Mouse (Mus musculus) MEL (cell line): Measurements from ENCODE around the gene Tmem179.

Experiments
- CTCF ChIP-seq, 3 experiments: IDR thresholded peaks in 2 of 3; conservative IDR thresholded peaks in 1 of 3; 2 replicates each; pipeline ENCODE4 v1.5.1; 2011 to 2012; ENCODE audit warnings: low read length in 3 of 3, low read depth in 2 of 3, mild to moderate bottlenecking in 2 of 3, improper control_type of control experiment in 1 of 3, inconsistent platforms in 1 of 3, mixed read lengths in 1 of 3, moderate library complexity in 1 of 3; ENCODE audit not compliant: control insufficient read depth in 1 of 3, insufficient read depth in 1 of 3, poor library complexity in 1 of 3, severe bottlenecking in 1 of 3
- ELF1 ChIP-seq: IDR thresholded peaks from 2 replicates; pipeline ENCODE4 v1.6.1; 2014; ENCODE audit warnings: low read depth, mild to moderate bottlenecking, inconsistent platforms, low read length, improper control_type of control experiment, moderate library complexity
- POLR2A ChIP-seq, 2 experiments: IDR thresholded peaks; 2 replicates each; pipeline ENCODE4 v1.6.1; 2011 to 2012; ENCODE audit warnings: low read length in 2 of 2, mild to moderate bottlenecking in 2 of 2, control low read depth in 1 of 2, improper control_type of control experiment in 1 of 2, low read depth in 1 of 2, moderate library complexity in 1 of 2; ENCODE audit not compliant: control insufficient read depth in 1 of 2, insufficient read depth in 1 of 2, poor library complexity in 1 of 2
- RCOR1 ChIP-seq: IDR thresholded peaks from 2 replicates; pipeline ENCODE4 v1.6.1; 2012; ENCODE audit warnings: low read depth, mild to moderate bottlenecking, inconsistent platforms, low read length, improper control_type of control experiment
- USF1 ChIP-seq: IDR thresholded peaks from 2 replicates; pipeline ENCODE4 v1.6.1; 2014; ENCODE audit warnings: low read depth, mild to moderate bottlenecking, inconsistent platforms, low read length, improper control_type of control experiment, moderate library complexity

- TF ChIP-seq CTCF (IDR thresholded peaks at IDR 0.05 in 2 of 3, conservative IDR thresholded peaks at IDR 0.05 in 1 of 3; ENCODE audit: control insufficient read depth in 1 of 3, insufficient read depth in 1 of 3, low read depth in 2 of 3, low read length in 3 of 3, poor library complexity in 1 of 3, severe bottlenecking in 1 of 3) (no peak), POLR2A (IDR thresholded peaks at IDR 0.05; ENCODE audit: control insufficient read depth in 1 of 2, insufficient read depth in 1 of 2, low read depth in 1 of 2, low read length in 2 of 2, poor library complexity in 1 of 2) (no peak), RCOR1 (no peak), USF1 (no peak), ELF1 (no peak)
These were observed 1.6 kb upstream of the Tmem179 start for GRCm38 (mm10) chr12:112518105-112518504.
